Mouse (Mus musculus) heart, postnatal 0 days (tissue): ENCODE data around the gene Ywhag. TPM values are rescaled to one million over a fixed set of nuclear protein-coding genes. Genes with fewer than 3 reads are reported as not detected.

ENCODE experiments used
- ATAC-seq: fragments of 200-750 bp; cut with Nextera tagmentation; 2 replicates; pipeline ENCODE4 v1.8.0; 2017; ENCODE audit warnings: low read depth, moderate number of reproducible peaks, moderate library complexity; ENCODE audit not compliant: insufficient read depth
- DNase-seq: peaks from one replicate; pipeline ENCODE4 v3.0.0-alpha.2; 2016; ENCODE audit warnings: low spot score
- H3K27ac ChIP-seq: fragments of 300-500 bp; sonication (generic); 2 replicates; pipeline ENCODE4 v1.5.1; 2014; ENCODE audit warnings: low read depth, mild to moderate bottlenecking
- H3K27me3 ChIP-seq: fragments of 300-500 bp; sonication (generic); 2 replicates; pipeline ENCODE4 v1.6.1; 2014; ENCODE audit warnings: low read length, mixed read lengths; ENCODE audit not compliant: control insufficient read depth, insufficient read depth
- H3K36me3 ChIP-seq: fragments of 300-500 bp; sonication (generic); replicated peaks from 2 replicates; pipeline ENCODE4 v1.6.1; 2014; ENCODE audit warnings: low read length, mixed read lengths; ENCODE audit not compliant: control insufficient read depth, insufficient read depth
- H3K4me1 ChIP-seq: fragments of 300-500 bp; sonication (generic); 2 replicates; pipeline ENCODE4 v1.6.1; 2014; ENCODE audit warnings: antibody characterized with exemption; ENCODE audit not compliant: control insufficient read depth, insufficient read depth
- H3K4me2 ChIP-seq: fragments of 300-500 bp; sonication (generic); 2 replicates; pipeline ENCODE4 v1.6.1; 2014; ENCODE audit warnings: low read depth, mild to moderate bottlenecking, low read length, moderate library complexity
- H3K4me3 ChIP-seq: fragments of 300-500 bp; sonication (generic); 2 replicates; pipeline ENCODE4 v1.5.1; 2014; ENCODE audit warnings: low read depth, low read length
- H3K9ac ChIP-seq: fragments of 300-500 bp; sonication (generic); replicated peaks from 2 replicates; pipeline ENCODE4 v1.6.1; 2014; ENCODE audit warnings: low read depth, low read length, mixed read lengths
- H3K9me3 ChIP-seq: fragments of 300-500 bp; sonication (generic); replicated peaks from 2 replicates; pipeline ENCODE4 v1.6.1; 2016; ENCODE audit warnings: low read length; ENCODE audit not compliant: control insufficient read depth
- CTCF ChIP-seq: IDR thresholded peaks from 2 replicates; pipeline ENCODE4 v1.5.1; 2016; ENCODE audit warnings: antibody characterized with exemption, control low read depth, low read depth
- EP300 ChIP-seq: IDR thresholded peaks from 2 replicates; pipeline ENCODE4 v1.6.1; 2016; ENCODE audit warnings: antibody characterized with exemption, low read depth
- WGBS: fragments of 180-500 bp; shearing (Covaris S2); extraction: QIAGEN DNeasy Blood & Tissue Kit; methylation state at CpG from one replicate; pipeline ENCODE4 v1.1.7; 2014; 5-methylcytosine and 5-hydroxymethylcytosine counted together
- polyA plus RNA-seq: library from polyadenylated mRNA; unstranded; fragments of >200 nt; fragmentation: Nextera tagmentation; extraction: Ambion mirVana; gene quantifications from 2 replicates; pipeline ENCODE4 v1.2.1, GENCODE M21; 2015
- total RNA-seq: library from RNA; depleted of rRNA; stranded (reverse); fragments of >200 nt; gene quantifications from 2 replicates; pipeline ENCODE4 v1.2.3, GENCODE M21; 2014; ENCODE audit warnings: low replicate concordance

Gene Ywhag
- total and polyA plus RNA-seq, 2 experiments from 2014 or later: 67.2 to 149 TPM

GRCm38 (mm10) chr5:135911633-135912220, 22.7 kb downstream of the Ywhag start:
- DNase-seq (no peak), ATAC-seq (no peak)
- no peaks in the 10 kb centered on the region for H3K27me3 ChIP-seq
- no peak overlapping the region for H3K4me3 ChIP-seq
- H3K27ac ChIP-seq: peak overlapping the region; percentile 96
- peaks cover 41% of the 10 kb centered on the region for H3K36me3 ChIP-seq
- no peak overlapping the region for H3K4me2 ChIP-seq
- peaks cover 54% of the 10 kb centered on the region for H3K4me1 ChIP-seq
- no peaks in the 10 kb centered on the region for H3K9me3 ChIP-seq
- WGBS: 76% methylated on average over 11 of the region's 11 CpGs
- H3K9ac ChIP-seq: no peak overlapping the region
- TF ChIP-seq CTCF (no peak), EP300 (no peak)

GRCm38 (mm10) chr5:135910813-135911212, 23.6 kb downstream of the Ywhag start:
- Histone ChIP-seq H3K4me2 (no peak overlapping the region), H3K4me1 (peaks cover 53% of the 10 kb centered on the region)

GRCm38 (mm10) chr5:135909646-135910045, 24.8 kb downstream of the Ywhag start:
- Histone ChIP-seq H3K9ac (no peak overlapping the region), H3K36me3 (peaks cover 43% of the 10 kb centered on the region), H3K9me3 (no peaks in the 10 kb centered on the region), H3K27me3 (no peaks in the 10 kb centered on the region), H3K4me1 (peaks cover 50% of the 10 kb centered on the region), H3K4me2 (no peak overlapping the region), H3K4me3 (no peak overlapping the region), H3K27ac (peak overlapping the region; percentile 32; the same call in 1 of the 2 replicates)
- ATAC-seq: no peak
- 82% methylated on average over 10 of the region's 10 CpGs for WGBS
- DNase-seq: no peak
- no peak for TF ChIP-seq CTCF
- TF ChIP-seq EP300: no peak

More at GRCm38 (mm10) chr5:135910813-135911212, 23.6 kb downstream of the Ywhag start:
- TF ChIP-seq CTCF: no peak
- no peak for TF ChIP-seq EP300
- 88% methylated on average over 25 of the region's 25 CpGs for WGBS
- Histone ChIP-seq H3K9me3 (no peaks in the 10 kb centered on the region), H3K27ac (no peak overlapping the region), H3K36me3 (peaks cover 43% of the 10 kb centered on the region), H3K9ac (no peak overlapping the region), H3K27me3 (no peaks in the 10 kb centered on the region), H3K4me3 (no peak overlapping the region)
- DNase-seq: no peak
- ATAC-seq: no peak

- TF ChIP-seq EP300: no peak
- Histone ChIP-seq H3K4me1 (peaks cover 45% of the 10 kb centered on the region), H3K36me3 (peaks cover 43% of the 10 kb centered on the region), H3K27me3 (no peaks in the 10 kb centered on the region), H3K9me3 (no peaks in the 10 kb centered on the region), H3K4me2 (no peak overlapping the region), H3K27ac (no peak overlapping the region), H3K9ac (no peak overlapping the region), H3K4me3 (no peak overlapping the region)
- WGBS: 93% methylated on average over 16 of the region's 16 CpGs
- ATAC-seq: no peak
- no peak for DNase-seq
These were observed 25.4 kb downstream of the Ywhag start for GRCm38 (mm10) chr5:135908989-135909388.

GRCm38 (mm10) chr5:135908185-135908584, 26.2 kb downstream of the Ywhag start:
- ATAC-seq: no peak
- Histone ChIP-seq H3K4me2 (no peak overlapping the region), H3K27ac (peak overlapping the region; percentile 75; the same call in 1 of the 2 replicates), H3K4me3 (no peak overlapping the region), H3K9ac (no peak overlapping the region), H3K9me3 (no peaks in the 10 kb centered on the region), H3K36me3 (peaks cover 41% of the 10 kb centered on the region), H3K27me3 (no peaks in the 10 kb centered on the region), H3K4me1 (peaks cover 37% of the 10 kb centered on the region)
- DNase-seq: no peak
- 81% methylated on average over 12 of the region's 12 CpGs for WGBS
- no peak for TF ChIP-seq EP300
- TF ChIP-seq CTCF: no peak

GRCm38 (mm10) chr5:135907256-135907655, 27.2 kb downstream of the Ywhag start:
- DNase-seq (no peak), ATAC-seq (peak; percentile 18; the same call in 1 of the 2 replicates)
- no peak overlapping the region for H3K9ac ChIP-seq
- H3K27me3 ChIP-seq: no peaks in the 10 kb centered on the region
- H3K4me3 ChIP-seq: no peak overlapping the region
- H3K9me3 ChIP-seq: no peaks in the 10 kb centered on the region
- H3K36me3 ChIP-seq: peaks cover 40% of the 10 kb centered on the region
- no peak overlapping the region for H3K4me2 ChIP-seq
- peak overlapping the region; percentile 75 for H3K27ac ChIP-seq
- 56% methylated on average over 13 of the region's 13 CpGs for WGBS
- H3K4me1 ChIP-seq: peaks cover 29% of the 10 kb centered on the region
- TF ChIP-seq EP300: no peak
- no peak for TF ChIP-seq CTCF
